Mouse (Mus musculus): ENCODE results near the gene Klhl5. TPM values are rescaled to one million over a fixed set of nuclear protein-coding genes. Genes with fewer than 3 reads are reported as not detected.

Gene Klhl5
- total RNA-seq, 2 experiments from 2014 or later = 6.4 to 22.2 TPM

DNA sequence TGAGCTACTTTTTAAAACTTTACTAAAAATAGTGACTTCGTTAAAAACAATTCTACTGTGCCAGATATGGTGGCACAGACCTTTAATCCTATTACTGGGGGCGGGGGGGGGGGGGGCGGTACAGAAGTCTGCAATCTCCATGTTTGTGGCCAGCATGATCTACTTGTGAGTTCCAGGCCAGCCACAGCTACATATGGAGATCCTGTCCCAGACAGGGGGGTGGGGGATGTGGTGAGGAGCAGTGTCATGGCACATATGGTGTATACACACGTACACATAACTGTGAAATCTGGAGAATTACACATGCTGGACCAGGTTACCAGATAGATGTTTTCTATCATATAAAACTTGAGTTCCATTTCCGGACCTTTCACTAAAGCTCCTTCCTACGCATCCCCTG, 29.7 kb downstream of the Klhl5 start:
- no peak for ATAC-seq (replicated peaks; ENCODE audit: low FRiP score, poor library complexity, severe bottlenecking)

DNA sequence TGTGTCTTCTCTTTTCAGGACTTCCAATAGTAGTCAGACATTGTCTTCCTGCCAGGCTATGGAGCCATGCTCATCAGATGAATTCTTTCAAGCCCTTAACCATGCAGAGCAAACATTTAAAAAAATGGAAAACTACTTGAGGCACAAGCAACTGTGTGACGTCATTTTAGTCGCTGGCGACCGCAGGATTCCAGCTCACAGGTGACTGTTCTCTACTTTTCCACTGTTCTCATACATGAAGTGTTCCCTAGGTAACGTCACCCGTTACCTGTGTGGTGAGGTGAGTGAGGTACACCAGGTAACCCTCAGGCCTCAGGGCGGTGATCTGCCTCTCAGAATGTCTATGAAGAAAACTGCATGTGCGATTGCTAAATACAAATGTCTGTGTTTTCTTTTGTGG, 33.9 kb downstream of the Klhl5 start:
- ATAC-seq (replicated peaks; ENCODE audit: low FRiP score, poor library complexity, severe bottlenecking) = no peak

DNA sequence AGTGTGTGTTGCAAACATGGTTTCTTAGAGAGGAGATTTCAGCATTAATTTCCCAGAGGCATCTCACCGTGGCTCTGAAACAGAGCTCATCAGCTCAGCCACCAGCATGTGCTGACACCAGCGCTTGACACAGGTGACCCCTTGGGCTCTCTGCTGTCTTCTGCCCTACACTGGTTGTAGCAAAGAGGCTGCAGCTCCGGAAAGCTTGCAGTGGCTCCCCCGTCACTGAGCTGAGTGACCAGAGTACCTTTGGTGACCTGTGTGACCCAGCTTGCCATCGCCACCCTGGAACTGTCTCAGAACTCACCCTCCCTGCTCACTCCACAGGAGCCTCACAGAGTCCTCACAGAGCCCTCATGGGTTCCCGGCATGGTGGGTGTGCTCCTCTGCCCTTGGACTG, 34.9 kb downstream of the Klhl5 start:
- ATAC-seq (replicated peaks; ENCODE audit: low FRiP score, poor library complexity, severe bottlenecking) = no peak

GRCm38 (mm10) chr5:65145499-65146101, 38.3 kb downstream of the Klhl5 start:
- no peak for ATAC-seq (replicated peaks; ENCODE audit: low FRiP score, poor library complexity, severe bottlenecking)

GRCm38 (mm10) chr5:65146749-65147148, 39.4 kb downstream of the Klhl5 start:
- no peak for ATAC-seq (replicated peaks; ENCODE audit: low FRiP score, poor library complexity, severe bottlenecking)

DNA sequence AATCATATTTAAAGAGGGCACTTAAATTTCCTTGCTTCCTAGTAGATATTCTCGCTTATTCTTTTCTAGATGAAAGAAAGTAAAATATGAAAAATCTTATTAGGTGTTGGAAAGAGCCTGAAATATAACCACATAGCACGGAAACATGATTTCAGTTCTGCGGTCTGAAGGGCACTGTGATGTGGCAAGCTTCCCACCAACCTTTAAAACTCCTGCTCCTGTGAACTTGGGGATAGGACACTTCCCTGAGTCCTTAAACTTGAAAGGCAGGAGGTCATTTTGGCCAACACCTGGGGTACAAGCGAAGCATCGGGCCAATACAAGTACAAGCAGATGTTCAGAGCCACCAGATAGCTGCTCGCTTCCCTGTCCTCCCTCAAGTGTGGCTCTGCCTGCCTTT, 42.4 kb downstream of the Klhl5 start:
- no peak for ATAC-seq (replicated peaks; ENCODE audit: low FRiP score, poor library complexity, severe bottlenecking)

GRCm38 (mm10) chr5:65150376-65150955, 43.1 kb downstream of the Klhl5 start:
- no peak for ATAC-seq (replicated peaks; ENCODE audit: low FRiP score, poor library complexity, severe bottlenecking)

DNA sequence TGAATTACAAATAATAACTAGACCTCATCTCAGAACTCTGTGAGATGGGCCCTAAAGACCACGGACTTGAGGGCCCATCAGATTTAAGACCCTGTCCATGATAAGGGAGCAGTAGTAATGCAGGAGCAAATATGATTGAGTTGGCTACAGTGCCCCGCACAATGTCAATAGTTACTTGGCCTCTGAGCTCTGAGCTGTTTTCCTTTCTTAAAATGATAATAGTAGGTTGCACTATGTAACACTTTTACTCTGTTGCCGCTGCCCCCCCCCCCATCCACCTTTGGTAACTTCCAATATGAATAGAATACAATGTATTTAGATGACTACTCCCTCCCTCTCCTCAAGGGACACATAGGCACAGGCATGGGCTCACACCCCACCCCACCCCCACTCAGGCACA, 43.9 kb downstream of the Klhl5 start:
- ATAC-seq (replicated peaks; ENCODE audit: low FRiP score, poor library complexity, severe bottlenecking) = no peak

DNA sequence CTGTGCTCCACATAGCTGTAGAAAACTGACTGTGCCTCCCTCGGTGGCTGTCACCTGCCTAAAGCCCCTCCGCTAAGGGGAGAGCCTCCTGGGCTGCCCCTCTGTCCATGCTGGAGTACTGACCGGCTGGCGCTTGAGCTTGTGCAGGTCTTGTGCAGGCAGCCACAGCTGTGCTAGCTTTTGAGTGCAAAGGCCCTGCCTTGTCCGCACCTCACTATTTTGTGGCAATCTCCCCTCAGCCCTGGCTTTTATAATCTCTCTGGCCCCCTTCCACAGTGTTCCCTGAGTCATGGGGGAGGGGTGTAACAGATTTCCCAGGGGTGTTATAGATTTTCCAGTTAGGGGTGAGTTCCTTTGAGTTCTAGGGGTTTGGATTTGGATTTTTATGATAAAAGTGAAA, 44.4 kb downstream of the Klhl5 start:
- no peak for ATAC-seq (replicated peaks; ENCODE audit: low FRiP score, poor library complexity, severe bottlenecking)

- ATAC-seq (replicated peaks; ENCODE audit: low FRiP score, poor library complexity, severe bottlenecking) = no peak
Measured at GRCm38 (mm10) chr5:65154287-65154686, 46.9 kb downstream of the Klhl5 start.

GRCm38 (mm10) chr5:65156853-65157252, 49.5 kb downstream of the Klhl5 start:
- ATAC-seq (replicated peaks; ENCODE audit: low FRiP score, poor library complexity, severe bottlenecking) = peak; percentile 59; the same call in 1 of the 2 replicates

- ATAC-seq (replicated peaks; ENCODE audit: low FRiP score, poor library complexity, severe bottlenecking) = no peak
Measured at GRCm38 (mm10) chr5:65157412-65158381, 50.4 kb downstream of the Klhl5 start.

- no peak for ATAC-seq (replicated peaks; ENCODE audit: low FRiP score, poor library complexity, severe bottlenecking)
Measured at GRCm38 (mm10) chr5:65158696-65159305, 51.5 kb downstream of the Klhl5 start.

- no peak for ATAC-seq (replicated peaks; ENCODE audit: low FRiP score, poor library complexity, severe bottlenecking)
Measured at GRCm38 (mm10) chr5:65163001-65163400, 55.7 kb downstream of the Klhl5 start.

DNA sequence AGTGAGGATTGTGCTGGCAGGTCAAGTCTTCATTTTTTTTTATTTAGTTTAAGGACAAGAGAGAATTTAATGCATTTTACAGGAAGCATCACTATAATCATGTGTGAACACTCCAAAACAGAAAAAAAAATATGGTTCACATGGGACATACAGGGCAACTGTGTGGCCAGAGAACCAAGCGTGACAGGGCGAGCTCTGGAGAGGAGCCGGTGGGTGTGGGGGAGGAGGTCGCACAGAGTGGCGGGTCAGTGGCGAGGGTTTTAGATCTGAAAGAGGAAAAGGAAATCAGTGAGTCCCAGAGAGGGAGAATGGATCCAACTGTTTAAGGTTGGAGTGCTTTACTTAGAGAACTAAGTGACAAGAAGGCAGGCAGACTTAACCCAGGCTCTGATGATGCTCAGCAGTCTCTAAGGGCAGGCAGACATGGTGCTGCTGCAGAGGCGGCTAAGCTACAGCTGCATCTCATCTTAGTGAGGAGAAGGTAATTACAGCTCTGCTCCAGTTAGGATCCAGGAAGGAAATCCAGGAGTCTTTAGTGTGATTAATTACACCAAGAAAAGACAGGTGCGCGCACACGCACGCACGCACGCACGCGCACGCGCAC, 56.3 kb downstream of the Klhl5 start:
- ATAC-seq (replicated peaks; ENCODE audit: low FRiP score, poor library complexity, severe bottlenecking) = no peak

DNA sequence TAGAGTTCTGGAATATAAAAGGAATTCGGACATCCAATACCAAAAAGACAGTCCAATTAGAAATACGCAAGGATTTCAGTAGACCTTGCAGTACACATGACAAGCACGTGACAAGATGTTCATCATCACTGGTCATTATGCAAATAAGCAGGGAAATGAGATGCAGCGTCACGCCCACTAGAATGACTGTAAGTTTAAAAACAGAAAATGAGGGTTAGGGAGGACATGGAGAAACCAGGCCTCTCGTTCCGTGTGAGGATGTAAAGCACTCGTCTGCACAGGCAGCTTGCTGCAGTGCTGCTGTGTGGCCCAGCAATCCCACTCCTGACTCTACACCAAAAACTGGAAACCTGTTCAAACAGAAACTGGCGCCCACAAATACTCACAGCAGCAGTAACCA, 62.9 kb downstream of the Klhl5 start:
- ATAC-seq (replicated peaks; ENCODE audit: low FRiP score, poor library complexity, severe bottlenecking) = no peak

- ATAC-seq (replicated peaks; ENCODE audit: low FRiP score, poor library complexity, severe bottlenecking) = no peak
Measured at GRCm38 (mm10) chr5:65175035-65175917, 67.9 kb downstream of the Klhl5 start.

DNA sequence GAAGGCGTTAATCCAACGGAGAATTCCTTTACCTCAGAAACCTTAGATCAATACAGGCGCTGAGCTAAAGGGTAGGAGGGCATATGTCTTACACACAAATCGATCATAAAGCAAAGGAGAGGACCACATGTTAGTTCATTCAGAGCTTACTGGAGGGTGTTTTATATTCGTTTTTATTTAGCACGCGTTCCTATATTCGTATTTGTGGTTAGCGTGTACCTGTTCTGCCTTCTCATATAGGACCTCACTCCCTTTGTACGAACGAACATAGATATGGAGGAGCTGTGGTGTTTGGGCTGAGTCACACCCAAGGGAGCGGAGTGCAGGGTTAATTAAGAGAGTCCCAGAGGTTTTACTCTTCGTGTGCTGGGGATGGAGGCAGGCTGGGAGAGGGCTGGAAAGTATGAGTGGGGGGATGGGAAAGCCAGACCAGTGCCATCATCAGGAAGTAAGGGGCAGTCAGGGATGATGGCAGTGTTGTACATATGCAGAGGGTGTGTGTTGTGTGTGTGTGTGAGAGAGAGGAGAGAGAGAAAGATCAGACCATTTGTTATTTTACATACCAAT, 68.7 kb downstream of the Klhl5 start:
- no peak for ATAC-seq (replicated peaks; ENCODE audit: low FRiP score, poor library complexity, severe bottlenecking)

GRCm38 (mm10) chr5:65177026-65177514, 69.7 kb downstream of the Klhl5 start:
- ATAC-seq (replicated peaks; ENCODE audit: low FRiP score, poor library complexity, severe bottlenecking) = no peak
